Mouse (Mus musculus) midbrain, postnatal 0 days (tissue): Measurements from ENCODE around the gene Rtn4ip1. TPM values are rescaled to one million over a fixed set of nuclear protein-coding genes. Genes with fewer than 3 reads are reported as not detected.

Experiments
- ATAC-seq: fragments of 200-750 bp; cut with Nextera tagmentation; 2 replicates; pipeline ENCODE4 v1.8.0; 2017; ENCODE audit warnings: moderate number of reproducible peaks, mild to moderate bottlenecking, moderate TSS enrichment, moderate library complexity; ENCODE audit not compliant: low FRiP score
- DNase-seq: peaks from one replicate; pipeline ENCODE4 v3.0.0-alpha.2; 2015; ENCODE audit warnings: low spot score
- H3K27ac ChIP-seq: fragments of 300-500 bp; sonication (generic); 2 replicates; pipeline ENCODE4 v1.5.1; 2014; ENCODE audit warnings: low read depth, mild to moderate bottlenecking, low read length, mixed read lengths
- H3K27me3 ChIP-seq: fragments of 300-500 bp; sonication (generic); 2 replicates; pipeline ENCODE4 v1.6.1; 2014; ENCODE audit warnings: low read length, control low read depth, mixed read lengths; ENCODE audit not compliant: insufficient read depth
- H3K36me3 ChIP-seq: fragments of 300-500 bp; sonication (generic); 2 replicates; pipeline ENCODE4 v1.6.1; 2014; ENCODE audit warnings: low read length, control low read depth, mixed read lengths; ENCODE audit not compliant: insufficient read depth
- H3K4me1 ChIP-seq: fragments of 300-500 bp; sonication (generic); 2 replicates; pipeline ENCODE4 v1.6.1; 2014; ENCODE audit warnings: mild to moderate bottlenecking, control low read depth, antibody characterized with exemption, low read length, mixed read lengths; ENCODE audit not compliant: insufficient read depth
- H3K4me2 ChIP-seq: fragments of 300-500 bp; sonication (generic); 2 replicates; pipeline ENCODE4 v1.6.1; 2014; ENCODE audit warnings: low read depth, mild to moderate bottlenecking, low read length, mixed read lengths; ENCODE audit not compliant: poor library complexity, severe bottlenecking
- H3K4me3 ChIP-seq: fragments of 300-500 bp; sonication (generic); 2 replicates; pipeline ENCODE4 v1.5.1; 2014; ENCODE audit warnings: low read depth, mild to moderate bottlenecking, low read length, moderate library complexity
- H3K9ac ChIP-seq: fragments of 300-500 bp; sonication (generic); replicated peaks from 2 replicates; pipeline ENCODE4 v1.6.1; 2014; ENCODE audit warnings: mild to moderate bottlenecking, low read length, moderate library complexity, mixed read lengths; ENCODE audit not compliant: poor library complexity, severe bottlenecking
- H3K9me3 ChIP-seq: fragments of 300-500 bp; sonication (generic); 2 replicates; pipeline ENCODE4 v1.6.1; 2016; ENCODE audit warnings: low read length, control low read depth
- CTCF ChIP-seq: IDR thresholded peaks from 2 replicates; pipeline ENCODE4 v1.5.1; 2016; ENCODE audit warnings: antibody characterized with exemption, mild to moderate bottlenecking
- WGBS: fragments of 180-500 bp; shearing (Covaris S2); extraction: QIAGEN DNeasy Blood & Tissue Kit; methylation state at CpG from one replicate; pipeline ENCODE4 v1.1.7; 2014; 5-methylcytosine and 5-hydroxymethylcytosine counted together
- polyA plus RNA-seq: library from polyadenylated mRNA; unstranded; fragments of >200 nt; fragmentation: Nextera tagmentation; extraction: Ambion mirVana; gene quantifications from 2 replicates; pipeline ENCODE4 v1.2.1, GENCODE M21; 2015
- total RNA-seq: library from RNA; depleted of rRNA; stranded (reverse); fragments of >200 nt; gene quantifications from 2 replicates; pipeline ENCODE4 v1.2.3, GENCODE M21; 2014; rRNA removed

The Rtn4ip1 gene
- total RNA-seq = 3.7 and 6.2 TPM in 2 replicates
- 8.9 and 10.4 TPM in 2 replicates for polyA plus RNA-seq

DNA sequence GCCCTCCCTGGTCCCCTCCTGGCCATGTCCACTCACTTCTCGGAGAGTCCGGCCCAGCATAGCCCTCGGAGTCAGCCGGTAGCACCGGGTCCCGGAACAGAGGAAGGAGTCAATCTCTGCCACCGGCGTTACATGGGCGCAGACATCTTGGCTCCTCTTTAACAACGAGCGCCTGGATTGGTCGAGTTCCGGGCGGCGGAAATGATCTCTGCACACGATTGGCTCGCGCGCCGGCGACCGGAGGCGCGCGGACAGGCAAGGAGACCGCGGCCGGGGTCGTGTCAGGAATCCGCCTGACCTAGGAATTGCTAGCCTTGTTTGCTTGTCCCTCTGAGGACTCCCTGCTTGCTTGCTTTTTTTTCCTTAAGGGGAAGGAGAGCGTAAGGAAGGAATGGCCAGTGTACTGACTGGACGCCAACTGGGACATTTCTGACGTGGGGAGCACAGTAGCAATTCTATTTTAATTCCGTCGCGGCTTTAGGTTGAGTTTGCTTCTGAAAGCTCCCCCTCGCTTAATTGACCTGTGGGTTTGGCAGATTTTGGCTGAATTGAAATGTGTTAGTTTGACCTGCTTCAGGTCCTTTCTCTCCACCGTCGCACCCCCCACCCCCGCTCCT lies at the start of gene Rtn4ip1, which contains the start of gene Qrsl1:
Rtn4ip1 (plus strand) TSS at position 230 of the 617 bp plus-strand sequence.
Qrsl1 (minus strand) TSS at position 168 of the 617 bp plus-strand sequence.
- Histone ChIP-seq H3K9ac (peak within 1 kb of the TSS; percentile 59), H3K4me1 (no peaks in the 10 kb centered on the region), H3K4me2 (peak within 1 kb of the TSS; percentile 69), H3K9me3 (no peaks in the 10 kb centered on the region), H3K36me3 (no peaks in the 10 kb centered on the region), H3K27ac (peak within 1 kb of the TSS; percentile 19), H3K4me3 (peak within 1 kb of the TSS; percentile 68), H3K27me3 (no peaks in the 10 kb centered on the region)
- DNase-seq (peak; percentile 96), ATAC-seq (peak; percentile 98)
- under 1% methylated on average over 40 of the region's 40 CpGs for WGBS
- TF ChIP-seq CTCF = no peak

DNA sequence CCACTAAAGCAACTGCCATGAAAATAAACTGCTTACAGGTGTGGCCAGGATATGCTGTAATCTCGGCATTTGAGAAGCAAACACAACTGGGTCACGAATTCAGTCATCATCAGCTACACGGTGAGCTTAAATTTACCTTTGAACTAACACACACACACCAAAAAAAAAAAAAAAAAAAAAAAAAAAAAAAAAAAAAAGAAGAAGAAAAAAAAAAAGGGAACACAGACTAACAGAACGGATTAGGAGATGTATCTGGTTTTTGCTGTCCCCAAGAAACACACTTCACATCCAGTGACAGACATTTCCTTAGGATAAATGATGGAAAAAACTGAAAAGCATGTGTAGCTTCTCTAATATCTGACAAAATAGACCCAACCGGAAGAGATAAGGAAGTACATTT lies 49.7 kb upstream of the Rtn4ip1 start:
- 84% methylated on average over 5 of the region's 5 CpGs for WGBS
- DNase-seq = no peak
- no peaks in the 10 kb centered on the region for H3K36me3 ChIP-seq
- no peak overlapping the region for H3K4me3 ChIP-seq
- H3K4me1 ChIP-seq = no peaks in the 10 kb centered on the region
- no peak for ATAC-seq
- H3K9ac ChIP-seq = no peak overlapping the region
- no peak overlapping the region for H3K27ac ChIP-seq
- H3K9me3 ChIP-seq = no peaks in the 10 kb centered on the region
- no peak for TF ChIP-seq CTCF
- no peak overlapping the region for H3K4me2 ChIP-seq
- no peaks in the 10 kb centered on the region for H3K27me3 ChIP-seq

DNA sequence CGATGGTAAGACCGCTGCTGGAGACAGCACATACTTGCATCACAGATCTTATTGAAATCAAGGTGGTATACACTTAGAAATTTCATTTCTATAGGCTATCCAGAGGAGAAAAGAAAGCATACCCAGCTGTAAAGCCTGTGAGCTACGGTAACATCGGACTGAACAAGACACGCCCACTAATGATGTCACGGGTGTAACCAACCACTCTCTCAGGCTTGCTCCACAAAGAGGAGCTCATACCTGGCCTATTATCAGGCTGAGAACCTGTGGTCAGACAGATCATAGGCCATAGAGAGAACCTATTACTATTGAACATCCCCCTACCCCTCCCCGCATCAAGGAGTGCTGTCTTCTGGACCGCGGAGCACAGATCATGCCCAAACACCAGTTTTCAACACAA lies 45.7 kb upstream of the Rtn4ip1 start:
- no peaks in the 10 kb centered on the region for H3K36me3 ChIP-seq
- no peak overlapping the region for H3K9ac ChIP-seq
- 95% methylated on average over 9 of the region's 9 CpGs for WGBS
- H3K27ac ChIP-seq = no peak overlapping the region
- no peak overlapping the region for H3K4me2 ChIP-seq
- no peak overlapping the region for H3K4me3 ChIP-seq
- no peaks in the 10 kb centered on the region for H3K9me3 ChIP-seq
- no peak for TF ChIP-seq CTCF
- DNase-seq = no peak
- H3K27me3 ChIP-seq = no peaks in the 10 kb centered on the region
- no peak for ATAC-seq
- H3K4me1 ChIP-seq = no peaks in the 10 kb centered on the region

DNA sequence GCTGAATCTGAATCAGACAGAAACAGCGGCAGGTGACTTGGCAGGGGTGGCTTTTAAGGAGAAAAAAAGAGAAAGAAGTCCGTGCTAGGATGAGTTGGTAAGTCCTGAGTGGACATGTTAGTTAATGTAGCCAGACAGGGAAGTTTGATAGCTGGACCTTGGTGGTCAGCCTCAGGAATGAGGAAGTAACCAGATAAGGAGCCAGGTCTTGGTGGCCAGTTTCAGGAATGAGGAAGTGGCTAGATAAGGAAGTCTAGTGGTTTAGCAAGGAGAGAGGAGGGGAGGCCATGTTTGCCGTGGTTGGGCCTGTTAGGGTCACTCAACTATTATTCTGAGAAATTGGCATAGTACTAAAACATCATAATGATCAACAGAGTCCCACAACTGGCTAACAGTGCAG lies 45.3 kb upstream of the Rtn4ip1 start:
- H3K27ac ChIP-seq = no peak overlapping the region
- H3K4me1 ChIP-seq = no peaks in the 10 kb centered on the region
- H3K4me3 ChIP-seq = no peak overlapping the region
- H3K4me2 ChIP-seq = no peak overlapping the region
- no peaks in the 10 kb centered on the region for H3K27me3 ChIP-seq
- DNase-seq (no peak), ATAC-seq (no peak)
- H3K36me3 ChIP-seq = no peaks in the 10 kb centered on the region
- WGBS = 87% methylated on average over 3 of the region's 3 CpGs
- H3K9me3 ChIP-seq = no peaks in the 10 kb centered on the region
- no peak for TF ChIP-seq CTCF
- no peak overlapping the region for H3K9ac ChIP-seq

DNA sequence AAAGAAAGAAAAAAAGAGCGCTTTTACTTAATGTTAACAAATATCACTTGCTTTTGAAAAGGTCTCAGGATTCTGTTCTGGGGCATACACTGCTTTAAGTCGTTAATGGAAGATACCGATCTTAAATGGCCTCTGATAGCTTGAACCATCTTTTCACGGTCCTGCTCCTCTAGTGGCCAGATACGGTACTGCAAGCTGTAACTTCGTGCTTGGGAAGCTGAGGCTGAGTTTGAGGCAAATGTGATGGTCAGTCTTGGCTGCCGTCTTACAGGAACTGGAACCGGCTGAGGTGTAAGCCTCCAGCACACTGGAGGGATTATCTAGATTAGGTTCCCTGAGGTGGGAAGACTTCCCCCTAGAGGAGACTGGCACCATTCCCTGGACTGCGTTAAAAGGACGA lies 30.9 kb upstream of the Rtn4ip1 start:
- H3K27ac ChIP-seq = no peak overlapping the region
- no peak overlapping the region for H3K4me3 ChIP-seq
- no peaks in the 10 kb centered on the region for H3K9me3 ChIP-seq
- no peak overlapping the region for H3K4me2 ChIP-seq
- no peaks in the 10 kb centered on the region for H3K27me3 ChIP-seq
- ATAC-seq (no peak), DNase-seq (peak; percentile 21)
- H3K36me3 ChIP-seq = 0 out of 2 replicates have a peak, but pooled peaks cover 3% of the 10 kb centered on the region
- H3K9ac ChIP-seq = no peak overlapping the region
- 70% methylated on average over 10 of the region's 10 CpGs for WGBS
- H3K4me1 ChIP-seq = no peaks in the 10 kb centered on the region
- TF ChIP-seq CTCF = peak; percentile 82

DNA sequence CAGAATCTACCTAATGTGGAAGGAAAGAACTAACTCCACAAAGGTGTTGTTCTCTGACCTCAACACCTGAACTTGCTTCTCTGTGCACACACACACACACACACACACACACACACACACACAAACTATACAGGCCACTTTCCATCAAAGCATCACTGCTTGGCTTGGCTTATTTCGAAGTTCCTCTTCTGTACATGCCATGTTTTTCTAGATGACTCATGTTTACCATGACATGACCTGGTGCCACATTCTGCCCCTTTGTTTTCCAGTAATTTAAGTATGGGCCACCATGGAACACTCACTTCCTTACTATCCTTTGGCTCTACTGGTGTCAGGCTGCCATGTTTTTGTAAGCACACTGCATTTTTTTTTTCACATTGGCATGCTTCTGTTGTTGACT lies 30.1 kb upstream of the Rtn4ip1 start:
- H3K9ac ChIP-seq = no peak overlapping the region
- 0 out of 2 replicates have a peak, but pooled peaks cover 4% of the 10 kb centered on the region for H3K36me3 ChIP-seq
- no peak overlapping the region for H3K4me2 ChIP-seq
- no peaks in the 10 kb centered on the region for H3K27me3 ChIP-seq
- WGBS = 100% methylated on average over 1 of the region's 1 CpGs
- no peak for ATAC-seq
- DNase-seq = no peak
- no peak overlapping the region for H3K27ac ChIP-seq
- no peak for TF ChIP-seq CTCF
- H3K4me1 ChIP-seq = no peaks in the 10 kb centered on the region
- H3K4me3 ChIP-seq = no peak overlapping the region
- H3K9me3 ChIP-seq = no peaks in the 10 kb centered on the region
